Mouse (Mus musculus) intestine, embryonic 16.5 days (tissue): ENCODE results near the gene Rasgrp2. TPM values are rescaled to one million over a fixed set of nuclear protein-coding genes. Genes with fewer than 3 reads are reported as not detected.

ENCODE experiments used
- ATAC-seq: fragments of 200-750 bp; cut with Nextera tagmentation; 2 replicates; pipeline ENCODE4 v1.8.0; 2017; ENCODE audit warnings: moderate TSS enrichment, moderate library complexity
- H3K27ac ChIP-seq: fragments of 300-500 bp; sonication (generic); 2 replicates; pipeline ENCODE4 v1.5.1; 2014; ENCODE audit warnings: mild to moderate bottlenecking, low read length
- H3K27me3 ChIP-seq: fragments of 300-500 bp; sonication (generic); replicated peaks from 2 replicates; pipeline ENCODE4 v1.6.1; 2014; ENCODE audit warnings: low read length, control low read depth, mixed read lengths; ENCODE audit not compliant: control insufficient read depth, insufficient read depth
- H3K36me3 ChIP-seq: fragments of 300-500 bp; sonication (generic); 2 replicates; pipeline ENCODE4 v1.6.1; 2014; ENCODE audit warnings: low read length, control low read depth; ENCODE audit not compliant: control insufficient read depth, insufficient read depth
- H3K4me1 ChIP-seq: fragments of 300-500 bp; sonication (generic); 2 replicates; pipeline ENCODE4 v1.6.1; 2014; ENCODE audit warnings: low read length, control low read depth, mixed read lengths; ENCODE audit not compliant: control insufficient read depth, insufficient read depth
- H3K4me2 ChIP-seq: fragments of 300-500 bp; sonication (generic); 2 replicates; pipeline ENCODE4 v1.6.1; 2014; ENCODE audit warnings: low read depth, low read length, control low read depth
- H3K4me3 ChIP-seq: fragments of 300-500 bp; sonication (generic); 2 replicates; pipeline ENCODE4 v1.5.1; 2014; ENCODE audit warnings: mild to moderate bottlenecking, low read length
- H3K9ac ChIP-seq: fragments of 300-500 bp; sonication (generic); 2 replicates; pipeline ENCODE4 v1.6.1; 2014; ENCODE audit warnings: low read depth, low read length
- H3K9me3 ChIP-seq: fragments of 300-500 bp; sonication (generic); 2 replicates; pipeline ENCODE4 v1.6.1; 2016; ENCODE audit warnings: low read length, control low read depth; ENCODE audit not compliant: control insufficient read depth
- WGBS: fragments of 180-500 bp; shearing (Covaris S2); extraction: QIAGEN DNeasy Blood & Tissue Kit; methylation state at CpG from one replicate; pipeline ENCODE4 v1.1.7; 2014; 5-methylcytosine and 5-hydroxymethylcytosine counted together
- polyA plus RNA-seq: library from polyadenylated mRNA; unstranded; fragments of >200 nt; fragmentation: Nextera tagmentation; extraction: Ambion mirVana; gene quantifications from 2 replicates; pipeline ENCODE4 v1.2.1, GENCODE M21; 2015

Gene Rasgrp2
- polyA plus RNA-seq, 1 experiment from 2014 or later: 47.0 TPM

DNA sequence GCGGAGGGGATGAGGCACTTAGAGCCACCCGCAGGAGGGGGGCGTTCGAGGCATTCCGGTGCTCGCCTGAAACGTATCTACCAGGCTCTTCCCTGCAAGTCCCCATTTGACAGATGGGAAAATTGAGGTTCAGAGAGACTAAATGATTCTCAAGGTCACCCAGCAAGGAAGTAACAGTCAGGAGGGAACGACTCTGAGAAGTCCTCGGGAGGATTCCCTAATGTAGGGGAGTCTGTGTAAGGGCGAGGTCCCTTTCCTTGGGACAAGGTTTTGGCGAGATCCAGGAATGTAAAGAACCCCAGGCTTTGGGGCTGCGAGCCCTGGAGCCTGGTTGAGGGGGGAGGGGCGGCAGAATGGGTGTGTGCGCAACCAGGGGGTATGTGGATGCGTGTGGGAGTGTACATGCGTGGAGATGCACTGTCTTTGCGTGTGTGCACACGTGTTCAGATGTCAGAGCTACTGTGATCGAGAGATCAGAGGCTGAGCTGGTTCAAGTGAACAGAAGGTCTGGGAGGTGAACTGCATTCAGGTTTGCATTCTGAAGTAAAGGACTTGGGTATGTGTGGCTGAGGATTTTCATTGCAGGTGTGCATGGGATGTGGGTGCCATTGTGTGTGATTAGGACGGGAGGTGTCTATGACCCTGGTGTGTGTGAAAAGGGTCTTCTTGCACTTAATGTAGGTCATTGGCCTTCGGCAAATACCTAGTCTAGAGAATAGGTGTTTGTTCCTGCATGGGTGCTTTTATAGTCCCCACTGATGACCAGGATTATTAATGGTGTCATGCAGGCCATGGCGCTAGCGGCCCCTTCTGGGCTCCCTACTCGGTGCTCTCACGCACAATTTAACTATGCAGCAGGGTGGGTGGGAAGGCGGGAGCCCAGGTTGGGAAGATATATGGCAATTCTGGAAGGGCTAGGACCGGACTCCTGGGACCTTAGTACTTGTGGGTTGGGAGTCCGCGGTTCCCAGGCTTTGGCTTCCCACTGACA is 1.3 kb downstream of the Rasgrp2 start:
- Histone ChIP-seq H3K9me3 (no peaks in the 10 kb centered on the region), H3K4me3 (peak overlapping the region; percentile 71), H3K4me2 (peak overlapping the region; percentile 100), H3K36me3 (no peaks in the 10 kb centered on the region), H3K9ac (peak overlapping the region; percentile 72), H3K27me3 (peaks cover 25% of the 10 kb centered on the region), H3K27ac (peak overlapping the region; percentile 57; the same call in 1 of the 2 replicates), H3K4me1 (peaks cover 28% of the 10 kb centered on the region)
- 2% methylated on average over 29 of the region's 29 CpGs for WGBS
- ATAC-seq: peak; percentile 1; the same call in 1 of the 2 replicates

DNA sequence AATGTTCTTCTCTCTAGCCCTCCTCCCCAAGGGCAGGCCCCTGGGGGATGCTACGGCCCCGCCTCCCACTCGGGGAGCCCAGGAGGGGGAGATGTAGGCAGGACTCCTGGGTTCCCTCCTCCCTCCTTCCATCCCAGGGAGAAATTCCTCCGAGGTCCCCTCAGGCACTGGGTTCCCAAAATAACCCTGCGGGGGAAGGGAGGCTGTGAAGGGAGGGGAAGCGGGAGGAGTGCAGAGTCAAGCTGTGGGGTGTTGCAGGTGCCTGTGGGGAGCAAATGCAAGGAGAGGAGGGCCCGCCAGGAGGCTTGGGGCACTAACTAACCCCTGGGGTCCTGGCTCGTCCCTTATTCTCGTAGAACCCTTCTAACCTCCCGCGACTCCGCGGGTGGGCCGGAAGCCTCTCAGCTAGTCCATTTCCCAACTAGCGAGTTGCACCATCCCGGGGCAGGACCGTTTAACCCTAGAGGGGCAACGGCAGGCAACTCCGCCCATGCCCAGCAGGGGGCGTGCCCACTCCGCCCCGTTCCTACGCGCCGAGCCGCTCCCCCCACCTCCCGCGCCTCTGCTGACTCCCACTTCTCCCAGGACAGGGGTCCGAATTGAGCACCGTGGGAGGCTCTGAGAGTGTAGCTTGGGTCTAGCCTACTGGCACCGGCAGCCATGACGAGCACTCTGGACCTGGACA is 2.1 kb downstream of the Rasgrp2 start:
- H3K9ac ChIP-seq: peak overlapping the region; percentile 52
- H3K4me2 ChIP-seq: peak overlapping the region; percentile 100
- no peaks in the 10 kb centered on the region for H3K36me3 ChIP-seq
- peaks cover 25% of the 10 kb centered on the region for H3K27me3 ChIP-seq
- H3K4me1 ChIP-seq: peaks cover 28% of the 10 kb centered on the region
- H3K4me3 ChIP-seq: peak overlapping the region; percentile 71
- H3K9me3 ChIP-seq: no peaks in the 10 kb centered on the region
- 0% methylated on average over 32 of the region's 32 CpGs for WGBS
- no peak overlapping the region; the same call in 1 of the 2 replicates for H3K27ac ChIP-seq
- peak; percentile 47 for ATAC-seq

DNA sequence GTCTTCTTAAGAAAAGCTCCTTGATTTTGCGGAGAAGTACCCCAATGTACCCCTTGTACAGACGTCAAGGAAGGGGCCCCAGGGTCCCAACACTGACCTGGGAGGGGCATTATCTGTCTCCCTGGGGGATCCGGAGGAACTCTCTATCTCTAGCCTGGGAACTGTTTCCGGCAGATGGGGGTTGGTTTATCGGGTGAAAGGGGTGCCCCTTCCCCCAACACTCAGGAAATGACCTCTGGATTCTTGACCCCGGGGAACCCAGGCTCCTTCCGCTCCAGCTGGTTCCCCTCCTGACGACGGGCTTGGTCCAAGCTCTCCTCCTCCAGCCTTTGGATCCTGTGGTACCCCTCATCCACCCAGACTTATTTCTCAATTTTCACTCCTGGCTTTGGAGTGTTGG is 2.8 kb downstream of the Rasgrp2 start:
- Histone ChIP-seq H3K4me3 (peak overlapping the region; percentile 71), H3K36me3 (no peaks in the 10 kb centered on the region), H3K27me3 (peaks cover 25% of the 10 kb centered on the region), H3K4me2 (peak overlapping the region; percentile 100), H3K27ac (no peak overlapping the region; the same call in 1 of the 2 replicates), H3K9ac (peak overlapping the region; percentile 52), H3K9me3 (no peaks in the 10 kb centered on the region), H3K4me1 (peaks cover 28% of the 10 kb centered on the region)
- ATAC-seq: no peak
- 11% methylated on average over 9 of the region's 9 CpGs for WGBS

DNA sequence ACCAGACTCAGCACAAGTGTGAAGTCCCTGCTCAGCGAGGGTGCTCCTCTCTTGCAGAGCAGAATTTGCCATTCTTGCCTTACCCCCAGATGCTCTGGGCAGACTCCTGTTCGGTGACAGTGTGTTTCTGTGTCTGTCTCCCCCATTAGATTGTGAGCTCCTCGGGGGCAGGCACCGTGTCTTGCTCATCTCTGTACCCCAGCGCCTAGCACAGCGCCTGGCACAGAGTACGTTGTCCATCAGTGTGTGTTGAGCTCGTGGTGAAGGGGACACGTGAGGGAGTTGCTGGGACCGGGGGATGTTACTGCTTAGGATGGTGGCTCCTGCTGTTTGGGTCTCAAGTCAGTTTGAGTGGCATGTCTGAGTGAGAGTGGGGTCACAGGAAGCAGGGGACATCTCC is 4.7 kb downstream of the Rasgrp2 start:
- H3K4me1 ChIP-seq: peaks cover 27% of the 10 kb centered on the region
- WGBS: 85% methylated on average over 10 of the region's 10 CpGs
- H3K9me3 ChIP-seq: no peaks in the 10 kb centered on the region

DNA sequence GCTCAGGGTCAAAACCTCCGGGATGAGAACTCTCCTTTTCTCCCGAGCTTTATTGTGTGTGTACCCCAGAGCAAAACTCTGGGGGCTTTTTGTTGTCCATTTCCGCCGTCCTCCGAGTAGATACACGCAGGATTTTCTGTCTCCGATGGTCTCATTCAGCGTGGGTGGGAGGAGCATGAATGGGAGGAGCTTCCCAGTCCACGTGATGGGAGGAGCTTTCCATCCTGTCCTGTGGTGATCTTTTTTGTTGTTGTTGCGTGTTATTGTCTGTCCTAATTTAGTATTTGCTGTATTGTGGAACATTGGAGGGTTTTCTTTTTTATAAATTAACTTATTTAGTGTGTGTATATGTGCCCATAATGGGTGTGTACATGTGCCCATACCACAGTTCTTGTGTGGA is 6.3 kb downstream of the Rasgrp2 start:
- WGBS: 75% methylated on average over 10 of the region's 10 CpGs
- Histone ChIP-seq H3K27me3 (peaks cover 22% of the 10 kb centered on the region), H3K4me2 (no peak overlapping the region), H3K9me3 (no peaks in the 10 kb centered on the region), H3K4me3 (no peak overlapping the region), H3K4me1 (peaks cover 17% of the 10 kb centered on the region), H3K27ac (no peak overlapping the region), H3K36me3 (no peaks in the 10 kb centered on the region), H3K9ac (no peak overlapping the region)
- ATAC-seq: no peak

More for the DNA sequence above, 4.7 kb downstream of the Rasgrp2 start:
- no peak overlapping the region for H3K4me2 ChIP-seq
- peaks cover 25% of the 10 kb centered on the region for H3K27me3 ChIP-seq
- no peak overlapping the region for H3K9ac ChIP-seq
- no peak overlapping the region for H3K27ac ChIP-seq
- ATAC-seq: no peak
- H3K36me3 ChIP-seq: no peaks in the 10 kb centered on the region
- no peak overlapping the region for H3K4me3 ChIP-seq

DNA sequence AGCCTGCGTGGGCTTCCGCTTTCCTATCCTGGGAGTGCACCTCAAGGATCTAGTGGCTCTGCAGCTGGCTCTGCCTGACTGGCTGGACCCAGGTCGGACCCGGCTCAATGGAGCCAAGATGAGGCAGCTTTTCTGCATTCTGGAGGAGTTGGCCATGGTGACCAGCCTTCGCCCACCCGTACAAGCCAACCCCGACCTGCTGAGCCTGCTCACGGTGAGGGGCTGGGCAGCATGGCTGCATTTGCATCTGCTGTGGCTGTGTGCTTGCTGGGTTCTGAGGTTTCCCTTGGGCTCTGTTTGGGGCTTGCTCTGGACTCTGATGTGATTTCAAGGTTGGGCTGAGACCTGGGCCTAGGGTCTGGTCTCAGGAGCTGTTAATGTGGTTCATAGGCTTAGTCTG is 8.0 kb downstream of the Rasgrp2 start:
- 90% methylated on average over 8 of the region's 8 CpGs for WGBS
- peaks cover 9% of the 10 kb centered on the region; the same call in 1 of the 2 replicates for H3K27me3 ChIP-seq
- H3K4me3 ChIP-seq: no peak overlapping the region
- H3K9me3 ChIP-seq: no peaks in the 10 kb centered on the region
- H3K4me1 ChIP-seq: peaks cover under 1% of the 10 kb centered on the region
- H3K4me2 ChIP-seq: no peak overlapping the region
- 0 out of 2 replicates have a peak overlapping the region, but pooled peaks have one; percentile 29 for H3K9ac ChIP-seq
- H3K36me3 ChIP-seq: no peaks in the 10 kb centered on the region
- no peak for ATAC-seq
- no peak overlapping the region for H3K27ac ChIP-seq

DNA sequence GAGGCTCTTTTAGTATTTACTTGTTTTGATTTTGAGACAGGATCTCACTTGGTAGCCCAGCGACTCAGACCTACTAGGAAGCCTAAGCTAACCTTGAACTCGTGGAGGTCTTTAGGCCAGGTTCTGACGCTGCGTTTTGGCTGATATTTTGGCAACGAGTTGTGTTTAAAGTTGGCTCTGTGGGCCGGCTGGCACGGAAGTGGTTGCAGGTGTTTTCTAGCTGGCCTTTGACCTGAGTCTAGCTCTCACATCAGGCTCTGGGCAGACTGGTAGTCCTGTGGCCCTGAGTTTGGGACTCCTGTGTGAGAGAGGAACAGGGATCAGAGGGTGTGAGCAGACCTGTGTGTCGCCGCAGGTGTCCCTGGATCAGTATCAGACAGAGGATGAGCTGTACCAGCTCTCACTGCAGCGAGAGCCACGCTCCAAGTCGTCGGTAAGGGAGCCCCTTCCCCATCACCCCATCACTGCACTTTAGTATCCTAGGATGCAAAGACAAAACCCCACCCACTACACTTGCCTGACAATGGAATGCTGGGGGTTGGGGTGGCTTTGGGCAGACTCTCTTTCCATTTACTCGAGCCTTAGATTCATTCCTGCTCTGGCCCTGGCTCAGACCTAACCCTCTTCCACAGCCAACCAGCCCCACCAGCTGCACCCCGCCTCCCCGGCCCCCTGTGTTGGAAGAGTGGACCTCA is 8.8 kb downstream of the Rasgrp2 start:
- Histone ChIP-seq H3K9ac (no peak overlapping the region), H3K27ac (no peak overlapping the region), H3K27me3 (peaks cover 1% of the 10 kb centered on the region; the same call in 1 of the 2 replicates), H3K36me3 (no peaks in the 10 kb centered on the region), H3K4me3 (no peak overlapping the region), H3K4me2 (no peak overlapping the region), H3K9me3 (no peaks in the 10 kb centered on the region), H3K4me1 (peaks cover 2% of the 10 kb centered on the region; the same call in 1 of the 2 replicates)
- no peak for ATAC-seq
- WGBS: 60% methylated on average over 16 of the region's 16 CpGs

DNA sequence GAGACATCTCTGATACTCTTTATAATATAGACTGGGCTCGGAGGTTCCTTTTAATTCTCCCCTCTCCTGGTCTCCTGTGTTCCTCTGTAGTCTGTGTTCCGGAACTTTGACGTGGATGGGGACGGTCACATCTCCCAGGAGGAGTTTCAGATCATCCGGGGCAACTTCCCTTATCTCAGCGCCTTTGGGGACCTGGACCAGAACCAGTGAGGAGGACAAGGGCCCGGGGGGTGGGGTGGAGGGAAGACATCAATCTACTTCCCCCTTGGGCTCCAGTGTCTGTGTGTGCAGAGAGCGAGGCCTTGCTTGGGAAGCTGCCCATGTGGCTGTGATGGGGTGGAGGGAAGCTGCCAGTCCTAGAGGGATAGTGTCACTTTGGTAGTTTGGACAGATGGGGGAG is 9.6 kb downstream of the Rasgrp2 start:
- Histone ChIP-seq H3K4me3 (no peak overlapping the region), H3K27me3 (no peaks in the 10 kb centered on the region), H3K9ac (no peak overlapping the region), H3K4me2 (no peak overlapping the region), H3K9me3 (no peaks in the 10 kb centered on the region), H3K27ac (no peak overlapping the region), H3K36me3 (no peaks in the 10 kb centered on the region), H3K4me1 (peaks cover 2% of the 10 kb centered on the region; the same call in 1 of the 2 replicates)
- ATAC-seq: no peak
- 76% methylated on average over 8 of the region's 8 CpGs for WGBS

DNA sequence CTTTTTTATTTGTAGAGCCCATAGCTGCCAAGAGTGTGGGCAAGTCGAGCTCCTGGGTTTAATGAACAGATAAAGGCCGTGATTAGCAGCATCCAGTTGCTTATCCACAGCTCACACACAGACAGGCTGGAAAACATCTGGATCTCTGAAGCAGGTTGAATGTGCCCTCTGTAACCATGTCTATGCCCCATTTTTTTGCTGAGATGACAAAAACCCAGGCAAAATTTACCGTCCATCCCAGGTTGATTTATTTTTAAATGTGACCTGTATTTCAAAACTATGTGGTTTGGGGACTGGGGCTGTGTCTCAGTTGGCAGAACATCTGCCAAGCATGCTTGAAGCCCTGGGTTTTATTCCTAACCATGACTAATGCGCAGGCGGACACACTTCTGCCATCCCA is 10.0 kb downstream of the Rasgrp2 start:
- ATAC-seq: no peak
- Histone ChIP-seq H3K4me2 (no peak overlapping the region), H3K27ac (no peak overlapping the region), H3K4me1 (peaks cover 2% of the 10 kb centered on the region; the same call in 1 of the 2 replicates), H3K36me3 (no peaks in the 10 kb centered on the region), H3K27me3 (no peaks in the 10 kb centered on the region), H3K4me3 (no peak overlapping the region), H3K9me3 (no peaks in the 10 kb centered on the region), H3K9ac (no peak overlapping the region)
- WGBS: 77% methylated on average over 5 of the region's 5 CpGs
